In the genomic region with DNA sequence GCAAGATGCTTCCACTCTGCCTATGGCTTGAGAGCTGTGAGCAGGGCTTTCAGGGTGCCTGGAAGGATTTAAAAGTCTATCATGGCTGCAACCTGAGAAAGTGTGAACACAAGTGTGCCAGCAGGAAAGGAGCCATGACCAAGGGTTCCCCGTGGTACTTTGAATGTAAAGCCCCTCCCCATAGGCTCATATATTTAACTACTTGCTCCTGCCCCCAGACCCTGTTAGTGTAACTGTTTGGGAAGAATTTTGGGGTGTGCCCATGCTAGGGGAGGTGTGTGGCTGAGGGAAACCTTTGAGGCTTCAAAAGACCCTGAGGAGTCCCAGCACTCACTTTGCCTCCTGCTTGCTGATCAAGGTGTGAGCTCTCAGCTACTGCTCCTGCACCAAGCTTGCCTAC, we compare ENCODE assay signal across 22 mouse cellular contexts.
"Had no signal": no experiment of that assay in that cellular context is flagged by ENCODE, and none has a peak within 500 bp of the region (broad histone marks: within the 10 kb centered on the region; RNA-seq: fewer than 3 reads in every experiment).

No protein-coding gene starts in this region.

- H3K4me1 ChIP-seq: heart, embryonic 12.5 days; intestine, embryonic 15.5 days; liver, embryonic 12.5 days had no signal

- ATAC-seq: forebrain, embryonic 16.5 days; hindbrain, embryonic 16.5 days; inflammation-experienced regulatory T-cells, adult 6 months; intestine, embryonic 15.5 days; intestine, postnatal 0 days; liver, embryonic 12.5 days had no signal

- H3K27ac ChIP-seq: hindbrain, embryonic 14.5 days; intestine, embryonic 15.5 days; layer of hippocampus, adult 2 months; left cerebral cortex, adult 2 months; limb, embryonic 15.5 days; liver, embryonic 12.5 days; liver, embryonic 14.5 days had no signal

- H3K36me3 ChIP-seq: intestine, embryonic 15.5 days; limb, embryonic 15.5 days had no signal

- H3K4me2 ChIP-seq: heart, embryonic 12.5 days; hindbrain, embryonic 14.5 days; intestine, embryonic 15.5 days; limb, embryonic 15.5 days; liver, embryonic 12.5 days had no signal

- DNase-seq: gastrocnemius, postnatal 14 days; gastrocnemius, postnatal 36 days; heart, adult 18-20 months; heart, postnatal 10 days; heart, postnatal 36 days; kidney, adult 18-20 months; kidney, adult 8-10 months; kidney, postnatal 10 days; kidney, postnatal 25 days; kidney, postnatal 4 days had no signal

- H3K27me3 ChIP-seq: heart, embryonic 12.5 days; intestine, embryonic 15.5 days; limb, embryonic 15.5 days; liver, embryonic 12.5 days had no signal

- H3K9ac ChIP-seq: heart, embryonic 12.5 days; hindbrain, embryonic 14.5 days; intestine, embryonic 15.5 days; limb, embryonic 15.5 days; liver, embryonic 12.5 days; liver, embryonic 14.5 days had no signal

- H3K9me3 ChIP-seq: heart, embryonic 12.5 days; intestine, embryonic 15.5 days; limb, embryonic 15.5 days; liver, embryonic 12.5 days had no signal

- H3K4me3 ChIP-seq: heart, embryonic 12.5 days; intestine, embryonic 15.5 days; layer of hippocampus, adult 2 months; left cerebral cortex, adult 2 months; limb, embryonic 15.5 days; liver, embryonic 12.5 days had no signal
